Mouse (Mus musculus): ENCODE data around the gene Ccdc146. TPM values are rescaled to one million over a fixed set of nuclear protein-coding genes. Genes with fewer than 3 reads are reported as not detected.

Gene Ccdc146
- polyA plus RNA-seq, 1 experiment, result not detected

DNA sequence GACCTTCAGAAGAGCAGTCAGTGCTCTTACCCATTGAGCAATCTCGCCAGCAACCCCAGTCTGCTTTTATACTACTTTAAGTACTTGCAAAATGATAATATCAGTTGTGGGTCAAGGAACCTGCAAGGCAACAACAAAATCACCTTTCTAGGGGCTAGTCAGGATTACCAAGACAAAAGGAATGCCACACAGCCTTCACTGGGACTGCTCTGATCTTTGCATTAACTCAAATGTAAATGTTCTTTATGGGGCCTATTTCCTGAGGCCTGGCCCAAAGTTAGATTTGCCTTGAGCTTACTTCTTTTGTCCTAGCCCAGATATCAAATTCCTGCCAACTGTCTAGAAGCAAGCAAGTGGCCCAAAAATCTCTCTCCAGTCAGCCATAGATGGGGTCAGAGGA lies 179.9 kb downstream of the Ccdc146 start:
- WGBS, result 95% methylated on average over 1 of the region's 1 CpGs

More for the DNA sequence above, 179.9 kb downstream of the Ccdc146 start:
- no peak for DNase-seq (ENCODE audit: low read depth, low spot score)

Other genes with a start within 250 kb of the Ccdc146 start
- gene Gsap, start 238.4 kb downstream of the Ccdc146 start, polyA plus RNA-seq (2012; rRNA removed), result 1.4 and 2.0 TPM in 2 replicates
- gene Fgl2, start 52.0 kb downstream of the Ccdc146 start, polyA plus RNA-seq (2012; rRNA removed), result 11.7 and 21.2 TPM in 2 replicates
- gene Fam185a, start 281 bp upstream of the Ccdc146 start, polyA plus RNA-seq (2012; rRNA removed), result 2.5 and 2.6 TPM in 2 replicates
- gene Lrrc17, start 118.9 kb upstream of the Ccdc146 start, polyA plus RNA-seq (2012; rRNA removed), result 1.1 and 1.6 TPM in 2 replicates
- 0.12 and 0.25 TPM in 2 replicates for gene Fbxl13, start 221.0 kb upstream of the Ccdc146 start, polyA plus RNA-seq (2012; rRNA removed)
- gene Armc10, start 221.1 kb upstream of the Ccdc146 start, polyA plus RNA-seq (2012; rRNA removed), result 23.3 and 27.9 TPM in 2 replicates